Mouse (Mus musculus) lung, postnatal 0 days (tissue): ENCODE measurements around the gene Nr4a3.

Experiments used
- CTCF ChIP-seq: IDR thresholded peaks from 2 replicates; pipeline ENCODE4 v1.5.1; 2016; ENCODE audit warnings: antibody characterized with exemption, mild to moderate bottlenecking
- EP300 ChIP-seq: IDR thresholded peaks from 2 replicates; pipeline ENCODE4 v1.6.1; 2016; ENCODE audit warnings: antibody characterized with exemption, mild to moderate bottlenecking, control low read depth

DNA sequence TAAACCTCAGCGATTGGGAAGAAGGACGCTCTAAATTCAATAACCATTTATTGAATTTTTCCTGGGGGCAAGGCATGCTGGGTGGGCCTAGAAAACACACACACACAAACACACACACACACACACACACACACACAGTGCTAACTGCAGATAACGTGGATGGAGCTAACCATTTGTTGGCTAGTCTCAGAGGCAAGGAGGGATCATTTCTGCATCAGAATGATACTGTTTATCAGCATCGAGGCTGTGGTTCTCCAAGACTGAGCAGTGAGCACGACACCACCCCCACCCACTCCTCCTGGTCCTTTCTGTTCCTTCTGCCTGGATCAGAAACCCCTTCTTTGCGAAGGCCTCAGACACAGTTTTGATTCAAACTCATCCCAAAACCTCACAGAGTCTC lies 41.7 kb downstream of the Nr4a3 start:
- TF ChIP-seq EP300 = no peak
- no peak for TF ChIP-seq CTCF
